Mouse (Mus musculus): ENCODE results near the gene Soat2. TPM values are rescaled to one million over a fixed set of nuclear protein-coding genes. Genes with fewer than 3 reads are reported as not detected.

Soat2 gene
- total RNA-seq, 2 experiments from 2014 or later = 0.11 TPM; not detected in 1

- intact Hi-C loops (cut with DNase I) = loop anchor here (1.0 kb wide), 2 partner anchors 26 to 46 kb away; partner anchors contain the start of gene Csad
- DNase-seq (ENCODE audit: low spot score) = peak; percentile 49
These were observed 28.0 kb downstream of the Soat2 start for GRCm38 (mm10) chr15:102178279-102178678.

DNA sequence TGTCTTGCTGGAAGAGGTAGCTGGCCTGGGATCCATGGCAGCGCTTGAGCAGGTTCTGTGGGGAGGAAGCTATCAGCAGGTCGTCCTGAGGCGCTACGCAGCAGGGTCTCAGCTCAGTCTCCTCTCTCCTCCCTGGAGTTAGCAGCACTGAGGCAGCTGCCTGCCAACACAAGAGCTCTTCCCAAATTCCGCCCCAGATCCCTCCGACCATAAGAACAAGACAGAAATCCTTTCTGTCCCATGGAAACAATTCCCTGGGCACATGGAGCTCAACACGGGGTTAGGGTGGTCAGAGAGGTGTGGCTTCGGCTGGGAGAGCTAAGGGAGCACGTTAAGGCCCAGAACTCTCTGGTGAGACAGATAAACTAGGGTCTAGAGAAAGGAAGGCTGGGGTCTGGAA, 28.8 kb downstream of the Soat2 start:
- DNase-seq (ENCODE audit: low spot score) = no peak
- intact Hi-C loops (cut with DNase I) = no loop called here

GRCm38 (mm10) chr15:102179924-102180323, 29.6 kb downstream of the Soat2 start:
- intact Hi-C loops (cut with DNase I) = no loop called here
- DNase-seq (ENCODE audit: low spot score) = no peak

GRCm38 (mm10) chr15:102183076-102183475, 32.8 kb downstream of the Soat2 start:
- DNase-seq (ENCODE audit: low spot score) = no peak
- intact Hi-C loops (cut with DNase I) = no loop called here

- intact Hi-C loops (cut with DNase I) = no loop called here
- no peak for DNase-seq (ENCODE audit: low spot score)
These were observed 35.9 kb downstream of the Soat2 start for GRCm38 (mm10) chr15:102186239-102186638.

- intact Hi-C loops (cut with DNase I) = no loop called here
- peak; percentile 46 for DNase-seq (ENCODE audit: low spot score)
These were observed 37.8 kb downstream of the Soat2 start for GRCm38 (mm10) chr15:102188096-102188495.

GRCm38 (mm10) chr15:102188883-102189282, 38.6 kb downstream of the Soat2 start:
- intact Hi-C loops (cut with DNase I) = no loop called here
- DNase-seq (ENCODE audit: low spot score) = no peak

DNA sequence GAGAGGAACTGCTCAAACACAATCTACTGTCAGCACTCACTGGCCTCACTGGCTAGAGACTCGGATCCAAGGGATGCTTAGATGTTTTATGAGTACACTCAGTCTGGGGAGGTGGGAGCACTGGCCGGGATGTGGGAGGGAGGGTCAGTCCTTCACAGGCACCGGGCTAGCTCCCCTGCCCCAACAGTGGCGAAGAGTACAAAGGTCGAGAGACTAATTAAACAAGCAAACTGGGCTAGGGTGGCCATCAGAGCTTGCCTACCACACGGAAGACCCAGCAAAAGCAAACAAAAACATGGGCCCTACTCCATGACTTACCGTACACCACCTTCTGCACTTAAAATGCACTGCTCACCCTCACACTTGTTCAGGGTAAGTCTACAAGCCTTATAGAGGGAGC, 41.4 kb downstream of the Soat2 start:
- intact Hi-C loops (cut with DNase I) = no loop called here
- no peak for DNase-seq (ENCODE audit: low spot score)

DNA sequence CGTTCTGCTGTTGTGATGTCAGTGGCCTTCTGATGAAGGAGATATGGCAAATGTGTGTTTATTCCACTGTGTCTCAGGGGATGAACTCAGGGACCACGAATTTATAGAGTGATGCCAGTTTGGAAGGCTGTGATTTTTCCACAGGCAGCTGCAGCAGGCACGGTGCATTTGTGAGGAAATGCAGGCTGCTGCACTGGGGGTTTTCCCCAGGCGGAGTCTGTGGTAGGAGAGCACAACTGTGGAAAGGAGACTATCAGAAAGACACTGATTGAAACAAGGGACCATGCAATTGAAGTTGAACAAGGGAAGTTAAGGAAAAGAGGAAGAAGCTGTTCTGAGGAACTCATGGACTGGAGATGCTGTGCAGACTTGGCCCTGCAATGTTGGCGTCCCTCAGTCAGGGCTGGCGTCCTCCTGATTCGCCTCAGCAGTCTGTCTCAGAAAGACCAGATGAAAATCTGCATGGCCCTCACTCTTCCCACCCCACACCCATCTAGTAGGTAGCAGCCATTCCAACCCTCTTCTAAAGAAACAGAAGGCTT, 42.0 kb downstream of the Soat2 start:
- intact Hi-C loops (cut with DNase I) = no loop called here
- DNase-seq (ENCODE audit: low spot score) = no peak

GRCm38 (mm10) chr15:102192820-102193386, 42.6 kb downstream of the Soat2 start:
- intact Hi-C loops (cut with DNase I) = no loop called here
- no peak for DNase-seq (ENCODE audit: low spot score)

DNA sequence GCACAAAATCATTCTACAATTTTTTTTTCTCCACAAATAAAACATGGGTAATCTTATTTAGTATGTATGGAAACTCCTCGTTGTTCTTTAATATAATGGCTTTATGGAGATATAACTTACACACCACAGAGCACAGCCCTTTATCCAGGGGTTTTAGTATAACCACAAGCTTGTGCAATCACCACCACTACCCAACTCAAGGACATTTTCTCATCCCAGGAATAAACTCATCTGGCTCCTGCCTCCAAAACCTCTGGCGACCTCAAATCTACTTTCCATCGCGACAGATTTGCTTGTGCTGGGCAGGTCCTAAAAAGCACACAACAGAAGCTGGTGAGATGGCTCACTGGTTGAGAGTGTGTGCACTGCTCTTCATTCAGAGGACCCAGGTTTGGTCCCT, 43.3 kb downstream of the Soat2 start:
- DNase-seq (ENCODE audit: low spot score) = no peak
- intact Hi-C loops (cut with DNase I) = no loop called here

GRCm38 (mm10) chr15:102194439-102194838, 44.1 kb downstream of the Soat2 start:
- no peak for DNase-seq (ENCODE audit: low spot score)
- intact Hi-C loops (cut with DNase I) = no loop called here

GRCm38 (mm10) chr15:102195373-102195772, 45.0 kb downstream of the Soat2 start:
- no peak for DNase-seq (ENCODE audit: low spot score)
- intact Hi-C loops (cut with DNase I) = no loop called here

- no peak for DNase-seq (ENCODE audit: low spot score)
- intact Hi-C loops (cut with DNase I) = no loop called here
These were observed 48.5 kb downstream of the Soat2 start for GRCm38 (mm10) chr15:102198841-102199240.

GRCm38 (mm10) chr15:102202971-102203834, 52.9 kb downstream of the Soat2 start, which contains the start of gene Zfp740:
Zfp740 (plus strand) TSS chr15:102203249.
- intact Hi-C loops (cut with DNase I) = no loop called here

GRCm38 (mm10) chr15:102203835-102204381, 53.6 kb downstream of the Soat2 start:
- intact Hi-C loops (cut with DNase I) = loop anchor here (1.0 kb wide), 1 partner anchor 26 kb away; no protein-coding TSS in a partner anchor
- peak; percentile 34 for DNase-seq (ENCODE audit: low spot score)

More at GRCm38 (mm10) chr15:102202971-102203834, 52.9 kb downstream of the Soat2 start, which contains the start of gene Zfp740:
- DNase-seq (ENCODE audit: low spot score) = peak; percentile 93

DNA sequence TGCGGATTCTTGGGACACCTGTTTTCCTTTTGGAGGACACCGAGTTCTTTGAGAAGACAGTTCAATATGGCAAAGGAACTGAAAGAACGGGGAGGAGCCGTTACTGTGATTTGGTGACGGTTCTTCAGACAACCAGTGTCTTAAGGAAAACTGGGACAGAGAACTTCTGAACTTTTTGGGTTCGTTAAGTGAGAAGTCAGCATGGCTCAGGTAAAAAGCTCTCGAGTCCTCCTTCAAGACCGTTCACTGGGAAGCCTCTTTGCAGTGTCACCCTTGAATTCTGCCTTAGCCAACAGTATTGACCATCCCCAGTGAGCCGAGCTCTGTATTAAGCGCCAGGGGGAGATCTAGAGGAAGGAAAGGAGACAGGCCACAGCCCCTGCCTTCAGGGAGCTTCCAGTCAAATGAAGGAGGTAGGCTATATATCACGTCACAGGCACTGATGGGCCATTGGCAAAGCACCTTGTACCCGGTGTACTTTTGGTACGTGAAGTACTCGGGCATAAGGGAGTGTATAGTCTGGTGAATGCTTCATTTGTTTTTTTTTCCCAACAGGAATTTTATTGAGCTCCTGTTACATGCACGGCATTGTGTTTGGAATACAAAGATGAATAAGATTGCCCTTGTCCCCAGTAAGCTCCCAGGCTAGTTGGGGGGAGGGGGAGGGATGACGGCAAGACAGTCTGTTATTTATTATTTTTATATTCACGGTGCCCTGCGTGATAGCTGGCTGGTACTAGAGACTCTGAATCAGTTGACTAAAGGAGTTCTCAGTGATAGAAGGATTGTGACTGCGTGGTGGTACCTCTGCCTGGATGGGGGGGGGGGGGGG, 54.6 kb downstream of the Soat2 start, which contains the start of gene Csad:
Gene Csad, minus strand, starts transcription at position 51 of the 832 bp plus-strand sequence.
- intact Hi-C loops (cut with DNase I) = loop anchor here (1.0 kb wide), 1 partner anchor 27 kb away; no protein-coding TSS in a partner anchor

DNA sequence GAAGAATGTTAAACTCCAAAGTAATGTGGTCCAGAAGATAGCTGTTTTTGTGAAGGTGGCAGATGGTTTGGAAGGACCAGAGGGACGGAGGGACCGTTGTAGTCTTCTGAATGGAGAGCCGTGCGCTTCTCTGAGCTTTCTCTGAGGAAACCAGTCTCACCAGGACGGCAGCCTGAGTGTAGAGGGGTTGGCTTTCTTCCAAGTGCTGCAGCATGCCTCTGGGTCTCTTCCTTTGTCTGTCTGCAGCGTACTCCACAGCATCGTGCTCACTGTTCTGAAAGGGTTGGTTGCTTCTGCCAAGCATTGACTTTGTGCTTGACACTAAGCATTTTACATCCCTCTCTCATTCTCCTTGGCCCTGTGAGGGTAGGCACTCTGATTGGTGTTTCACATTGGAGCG, 55.5 kb downstream of the Soat2 start:
- intact Hi-C loops (cut with DNase I) = no loop called here
- DNase-seq (ENCODE audit: low spot score) = no peak

More for the DNA sequence above, 54.6 kb downstream of the Soat2 start, which contains the start of gene Csad:
- DNase-seq (ENCODE audit: low spot score) = no peak

- intact Hi-C loops (cut with DNase I) = no loop called here
These were observed 57.0 kb downstream of the Soat2 start for GRCm38 (mm10) chr15:102207351-102207750.

More at GRCm38 (mm10) chr15:102207351-102207750, 57.0 kb downstream of the Soat2 start:
- no peak for DNase-seq (ENCODE audit: low spot score)
